8 mouse cellular contexts compared by ENCODE assay signal in the genomic region with DNA sequence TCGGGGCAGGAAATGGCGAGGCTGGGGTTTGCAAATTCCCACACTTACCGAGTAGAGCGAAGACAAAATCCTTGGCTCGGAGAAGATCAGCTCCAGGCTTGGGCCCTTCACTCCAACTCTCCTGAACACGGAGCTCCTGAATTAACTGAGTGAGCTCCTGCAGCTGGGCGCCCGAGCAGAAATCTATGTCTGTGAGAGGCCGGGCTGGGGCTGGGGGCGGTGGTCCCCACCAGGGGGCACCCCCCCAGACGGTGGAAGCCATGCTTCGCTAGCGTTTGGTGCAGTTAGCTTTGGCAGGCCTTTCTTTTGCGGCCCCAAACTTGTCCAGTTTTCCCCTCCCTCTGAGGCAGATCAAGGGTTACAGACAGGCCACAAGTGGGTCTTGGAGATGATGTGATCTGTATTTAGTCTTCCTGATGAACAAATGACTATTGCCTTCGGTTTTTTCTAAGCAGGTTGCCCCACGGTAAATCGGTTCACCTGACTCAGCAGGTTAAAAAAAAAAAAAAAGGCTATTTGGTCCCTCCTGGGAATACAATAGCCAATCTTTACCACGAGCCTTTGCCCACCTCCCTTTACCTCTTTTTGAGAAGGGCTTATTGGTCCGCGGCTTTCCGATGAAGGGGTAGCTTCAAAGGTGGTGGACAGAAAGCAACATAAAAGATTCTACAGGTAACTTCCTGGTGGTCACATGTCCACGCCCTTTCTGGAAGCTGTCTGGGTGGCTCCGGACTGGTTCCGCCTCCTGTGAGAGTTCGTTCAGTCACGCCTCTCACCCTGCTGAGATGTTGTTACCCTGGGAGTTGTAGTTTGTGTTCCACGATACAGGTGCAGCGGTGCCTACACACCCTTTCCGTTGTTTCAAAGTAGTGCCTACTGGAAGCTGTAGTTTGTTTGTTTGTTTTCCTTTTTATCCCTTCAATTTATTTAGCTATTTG. TPM values are rescaled to one million over a fixed set of nuclear protein-coding genes. Genes with fewer than 3 reads are reported as not detected.
DNase-seq lines count a peak whose midpoint lies in the region; ATAC-seq lines count a peak whose summit lies in the region.

TSS of gene Tmem102 (minus strand) at position 653 of the 938 bp plus-strand sequence.

- H3K36me3 ChIP-seq in embryonic facial prominence, embryonic 15.5 days, result no peaks in the 10 kb centered on the region
- H3K36me3 ChIP-seq in lung, embryonic 16.5 days (ENCODE audit: control insufficient read depth, insufficient read depth, low read length), result no peaks in the 10 kb centered on the region

- peak within 1 kb of the TSS; percentile 97 for H3K4me2 ChIP-seq in embryonic facial prominence, embryonic 15.5 days (replicated peaks)
- H3K4me2 ChIP-seq in lung, embryonic 16.5 days (ENCODE audit: low read depth, low read length), result peak within 1 kb of the TSS; percentile 98

- DNase-seq in R1 (ENCODE audit: low read depth, low spot score), result peak; percentile 88
- DNase-seq in kidney, adult 8-10 months, result peak; percentile 87 to 91
- peak; percentile 63 for DNase-seq in yolk sac, embryonic 10.5 days (ENCODE audit: low spot score)
- DNase-seq in layer of hippocampus, adult 18-20 months (ENCODE audit: low spot score in 2 of 2), result no peak
- DNase-seq in layer of hippocampus, postnatal 25 days (ENCODE audit: extremely low spot score in 1 of 2, low spot score in 1 of 2), result no peak
- DNase-seq in right cerebral cortex, postnatal 25 days, result no peak

- no peaks in the 10 kb centered on the region for H3K9me3 ChIP-seq in embryonic facial prominence, embryonic 15.5 days (replicated peaks)
- H3K9me3 ChIP-seq in lung, embryonic 16.5 days (ENCODE audit: control insufficient read depth, low read length), result peaks cover 3% of the 10 kb centered on the region; the same call in 1 of the 2 replicates

- no peak for ATAC-seq in embryonic facial prominence, embryonic 15.5 days (ENCODE audit: insufficient number of reproducible peaks, low FRiP score, low TSS enrichment, low read depth)
- ATAC-seq in lung, embryonic 16.5 days (ENCODE audit: low read depth), result no peak

- no peak within 1 kb of the TSS for H3K27ac ChIP-seq in embryonic facial prominence, embryonic 15.5 days (replicated peaks)
- H3K27ac ChIP-seq in lung, embryonic 16.5 days (ENCODE audit: low read length), result no peak within 1 kb of the TSS

- WGBS in embryonic facial prominence, embryonic 15.5 days, result 9% methylated on average over 29 of the region's 29 CpGs
- 10% methylated on average over 29 of the region's 29 CpGs for WGBS in lung, embryonic 16.5 days

- H3K4me3 ChIP-seq in embryonic facial prominence, embryonic 15.5 days (replicated peaks), result peak within 1 kb of the TSS; percentile 63
- H3K4me3 ChIP-seq in lung, embryonic 16.5 days (ENCODE audit: low read length), result peak within 1 kb of the TSS; percentile 66

- H3K27me3 ChIP-seq in embryonic facial prominence, embryonic 15.5 days, result peaks cover 22% of the 10 kb centered on the region
- H3K27me3 ChIP-seq in lung, embryonic 16.5 days (ENCODE audit: control insufficient read depth, insufficient read depth, low read depth, low read length), result peaks cover 30% of the 10 kb centered on the region

- peaks cover 50% of the 10 kb centered on the region for H3K4me1 ChIP-seq in embryonic facial prominence, embryonic 15.5 days
- H3K4me1 ChIP-seq in lung, embryonic 16.5 days (replicated peaks; ENCODE audit: control insufficient read depth, insufficient read depth, low read length), result peaks cover 39% of the 10 kb centered on the region

- H3K9ac ChIP-seq in embryonic facial prominence, embryonic 15.5 days, result peak within 1 kb of the TSS; percentile 12; the same call in 1 of the 2 replicates
- peak within 1 kb of the TSS; percentile 75 for H3K9ac ChIP-seq in lung, embryonic 16.5 days (ENCODE audit: low read length)

RNA-seq across cellular contexts. Expression of gene Tmem102, which starts in this region (rescaled TPM):
- 7.5 and 10.0 TPM in 2 replicates for polyA plus RNA-seq in embryonic facial prominence, embryonic 15.5 days (2015; fragmentation: Nextera tagmentation; extraction: Ambion mirVana)
- 6.5 and 8.6 TPM in 2 replicates for polyA plus RNA-seq in lung, embryonic 16.5 days (2015; fragmentation: Nextera tagmentation; extraction: Ambion mirVana)
- not detected for total RNA-seq in layer of hippocampus, adult 18-20 months (2021)
- not detected for total RNA-seq in layer of hippocampus, postnatal 25 days (2021)

Comparison
In these comparisons a context has a peak if more than half of its experiments do, and no peak if none do; other contexts are left out.
1. DNase-seq: peak in R1 (single experiment), kidney, adult 8-10 months (2 of 2) and yolk sac, embryonic 10.5 days (single experiment); none in layer of hippocampus, adult 18-20 months (0 of 2), layer of hippocampus, postnatal 25 days (0 of 2) and right cerebral cortex, postnatal 25 days (single experiment).